Mouse (Mus musculus): ENCODE results near the gene Mef2a.

- TF ChIP-seq CTCF (IDR thresholded peaks at IDR 0.05; ENCODE audit: borderline replicate concordance, insufficient read depth, low read length) (no peak), POLR2A (IDR thresholded peaks at IDR 0.05; ENCODE audit: low read depth, low read length) (no peak)
Measured at GRCm38 (mm10) chr7:67228390-67228789, 144.3 kb downstream of the Mef2a start.

Measured in embryonic fibroblast, embryonic 13.5 days (primary cell).